Mouse (Mus musculus): Measurements from ENCODE around the gene Kmt5c. TPM values are rescaled to one million over a fixed set of nuclear protein-coding genes. Genes with fewer than 3 reads are reported as not detected.
"Not testable (repeated sequence)": the region's sequence is repeated elsewhere in the genome, so short reads cannot be mapped to it uniquely, and the experiment has no call there.

Kmt5c gene
- polyA plus RNA-seq, 1 experiment from 2014 or later: 102 TPM

DNA sequence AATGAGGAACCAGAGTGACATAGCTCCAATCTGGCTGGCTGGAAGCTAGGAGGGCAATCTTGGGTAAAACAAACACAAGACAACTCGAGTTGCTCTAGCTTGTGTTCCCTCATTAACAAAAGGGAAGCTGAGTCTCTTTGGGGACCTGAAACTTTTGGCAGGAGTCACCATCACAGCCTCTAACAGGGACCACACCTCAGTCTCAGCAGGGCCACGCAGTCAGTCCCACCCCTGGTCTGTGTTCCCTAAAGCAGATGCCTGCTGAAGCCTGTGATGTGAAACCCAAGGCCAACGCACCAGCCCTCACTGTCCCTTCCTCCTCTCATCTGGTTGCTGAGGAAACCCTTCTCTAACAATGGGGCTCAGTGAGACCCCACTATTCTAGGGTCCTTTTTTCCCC is 42.2 kb downstream of the Kmt5c start:
- no peak for DNase-seq (ENCODE audit: low spot score)
- H3K4me3 ChIP-seq: no peak overlapping the region
- H3K36me3 ChIP-seq (replicated peaks): no peaks in the 10 kb centered on the region
- peaks cover 31% of the 10 kb centered on the region for H3K4me1 ChIP-seq
- 59% methylated on average over 3 of the region's 3 CpGs for WGBS
- peaks cover 44% of the 10 kb centered on the region for H3K27me3 ChIP-seq (replicated peaks; ENCODE audit: low read depth, poor library complexity, severe bottlenecking)
- no peaks in the 10 kb centered on the region for H3K9me3 ChIP-seq
- H3K27ac ChIP-seq (replicated peaks): no peak overlapping the region

DNA sequence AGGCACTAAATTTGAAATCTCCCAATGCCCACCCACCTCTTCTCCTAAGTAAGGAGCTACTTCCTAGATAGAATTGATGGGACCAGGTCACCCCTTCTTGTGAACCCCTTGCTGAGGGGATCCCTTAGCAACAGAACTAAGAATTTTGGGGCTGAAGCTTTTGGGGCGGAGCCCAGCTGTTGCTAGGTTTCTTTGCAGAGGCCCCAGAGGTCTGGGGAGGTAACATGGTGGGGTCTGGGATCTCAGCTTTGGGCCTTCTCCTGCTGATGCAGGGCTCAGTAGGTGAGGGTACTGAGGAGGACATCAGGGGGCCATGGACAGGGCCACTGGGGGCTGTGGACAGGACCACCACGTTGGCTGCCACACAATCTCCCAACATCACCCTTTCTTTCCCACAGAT is 42.8 kb downstream of the Kmt5c start, which contains the start of the genes Il11 and Tmem190:
Gene Il11, minus strand, starts transcription at position 101 of the 400 bp plus-strand sequence.
Gene Tmem190, plus strand, starts transcription at position 179 of the 400 bp plus-strand sequence.
- WGBS: 75% methylated on average over 2 of the region's 2 CpGs
- no peak for DNase-seq (ENCODE audit: low spot score)
- Histone ChIP-seq H3K27ac (replicated peaks) (no peak within 1 kb of the TSS), H3K4me3 (no peak within 1 kb of the TSS), H3K27me3 (replicated peaks; ENCODE audit: low read depth, poor library complexity, severe bottlenecking) (peaks cover 44% of the 10 kb centered on the region), H3K36me3 (replicated peaks) (no peaks in the 10 kb centered on the region), H3K9me3 (no peaks in the 10 kb centered on the region), H3K4me1 (peaks cover 24% of the 10 kb centered on the region)

DNA sequence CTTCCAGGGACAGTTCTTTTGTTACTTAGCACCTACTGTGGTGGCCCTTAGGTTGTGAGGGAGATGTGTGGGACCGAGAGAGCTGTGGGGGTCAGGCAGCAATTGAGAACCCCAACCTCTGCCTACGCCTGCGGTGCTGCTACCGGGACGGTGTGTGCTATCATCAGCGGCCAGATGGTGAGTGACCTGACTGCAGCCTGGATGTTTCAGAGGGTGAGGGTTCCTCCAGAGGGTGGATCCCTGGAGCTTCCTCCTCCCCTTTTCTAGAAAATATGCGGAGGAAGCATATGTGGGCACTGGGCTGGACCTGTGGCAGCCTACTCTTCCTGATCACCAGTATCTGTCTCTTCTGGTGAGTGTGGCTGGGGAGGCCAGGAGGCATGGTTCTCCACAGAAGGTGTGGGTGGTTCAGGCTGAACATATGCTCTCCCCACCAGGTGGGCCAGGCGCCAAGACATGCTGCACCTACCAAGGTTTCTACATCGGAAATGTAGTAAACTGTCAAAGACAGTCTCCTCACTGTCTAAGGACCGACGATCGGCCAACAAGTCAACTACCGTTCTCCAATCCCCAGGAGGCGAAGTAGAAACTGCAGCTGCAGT is 43.9 kb downstream of the Kmt5c start:
- no peaks in the 10 kb centered on the region for H3K36me3 ChIP-seq (replicated peaks)
- H3K27me3 ChIP-seq (replicated peaks; ENCODE audit: low read depth, poor library complexity, severe bottlenecking): peaks cover 44% of the 10 kb centered on the region
- 84% methylated on average over 14 of the region's 14 CpGs for WGBS
- no peak overlapping the region for H3K4me3 ChIP-seq
- peaks cover 23% of the 10 kb centered on the region for H3K4me1 ChIP-seq
- H3K27ac ChIP-seq (replicated peaks): no peak overlapping the region
- no peak for DNase-seq (ENCODE audit: low spot score)
- no peaks in the 10 kb centered on the region for H3K9me3 ChIP-seq

DNA sequence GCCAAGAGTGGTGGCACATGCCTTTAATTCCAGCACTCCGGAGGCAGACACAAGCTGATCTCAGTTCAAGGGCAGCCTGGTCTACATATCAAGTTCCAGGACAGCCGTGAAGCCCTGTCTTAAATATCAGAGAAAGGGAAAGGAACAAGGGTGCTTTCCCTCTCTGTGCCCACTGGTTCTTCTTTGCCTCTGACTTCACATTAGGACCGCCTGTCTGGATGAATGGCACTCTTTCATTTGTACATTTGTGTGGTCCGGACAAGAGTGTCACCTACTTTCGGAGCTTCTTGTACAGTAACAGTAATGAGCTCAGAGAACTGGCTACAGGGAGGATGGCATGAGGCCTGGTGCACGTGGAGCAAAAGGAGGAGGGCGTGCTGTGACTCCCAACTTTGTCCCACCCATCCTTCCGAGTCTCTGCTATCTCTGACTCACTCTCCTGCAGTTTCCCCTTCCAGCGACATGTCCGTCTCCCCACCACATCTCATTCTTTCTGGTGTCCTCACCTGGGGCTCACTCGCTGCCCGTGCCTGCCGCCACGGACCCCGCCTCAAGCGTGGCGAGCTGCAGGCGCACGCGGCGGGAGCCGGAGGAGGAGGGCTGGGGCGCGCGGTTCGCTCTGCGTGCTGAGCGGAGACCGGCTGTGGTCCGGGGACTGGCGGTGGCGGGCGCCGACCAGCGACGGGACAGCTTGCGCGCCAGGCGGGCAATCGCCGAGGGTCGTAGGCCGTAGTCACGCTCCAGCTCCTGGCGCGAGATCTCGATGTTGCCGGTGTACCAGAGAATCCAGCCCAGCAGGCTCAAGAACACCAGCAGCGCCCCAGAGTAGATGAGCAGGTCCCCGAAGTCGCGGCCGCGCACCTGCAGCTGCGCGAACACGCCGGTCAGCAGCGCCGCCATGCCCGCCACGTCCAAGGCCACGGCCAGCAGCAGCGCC is 48.9 kb downstream of the Kmt5c start:
- Histone ChIP-seq H3K4me3 (peak overlapping the region; percentile 63), H3K27ac (replicated peaks) (peak overlapping the region; percentile 84), H3K27me3 (replicated peaks; ENCODE audit: low read depth, poor library complexity, severe bottlenecking) (peaks cover 33% of the 10 kb centered on the region), H3K36me3 (replicated peaks) (peaks cover 4% of the 10 kb centered on the region), H3K9me3 (no peaks in the 10 kb centered on the region), H3K4me1 (peaks cover 19% of the 10 kb centered on the region)
- 2% methylated on average over 64 of the region's 64 CpGs for WGBS
- peak; percentile 84 for DNase-seq (ENCODE audit: low spot score)

DNA sequence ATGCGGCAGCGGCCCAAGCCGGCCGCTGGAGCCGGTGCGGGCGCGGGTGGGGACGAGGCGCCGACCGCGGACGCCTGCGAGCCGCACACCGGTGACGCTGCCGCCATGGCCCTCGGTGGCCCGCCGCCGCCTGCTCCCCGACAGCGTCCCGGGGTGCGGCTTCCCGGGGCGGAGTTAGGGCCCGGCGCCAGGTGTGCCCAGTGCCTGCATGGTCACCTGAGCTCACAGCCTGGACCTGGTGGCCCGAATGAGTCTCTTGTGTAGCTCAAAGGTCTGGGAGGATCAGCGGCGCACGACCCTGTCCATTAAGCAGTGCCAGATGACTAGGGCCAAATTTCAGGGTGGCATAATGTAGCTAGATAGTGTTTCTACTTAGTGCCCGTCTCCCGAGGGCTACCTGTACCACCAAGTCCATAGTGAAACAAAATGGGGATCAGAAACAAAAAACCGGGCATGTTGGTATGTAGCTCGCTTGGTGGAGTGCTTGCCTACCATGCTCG is 49.6 kb downstream of the Kmt5c start, which contains the start of gene Tmem238:
Gene Tmem238, minus strand, starts transcription at position 221 of the 500 bp plus-strand sequence.
- H3K4me1 ChIP-seq: peaks cover 26% of the 10 kb centered on the region
- H3K36me3 ChIP-seq (replicated peaks): peaks cover 11% of the 10 kb centered on the region
- DNase-seq (ENCODE audit: low spot score): no peak
- H3K4me3 ChIP-seq: peak within 1 kb of the TSS; percentile 63
- 9% methylated on average over 40 of the region's 40 CpGs for WGBS
- H3K27ac ChIP-seq (replicated peaks): peak within 1 kb of the TSS; percentile 84
- H3K27me3 ChIP-seq (replicated peaks; ENCODE audit: low read depth, poor library complexity, severe bottlenecking): peaks cover 33% of the 10 kb centered on the region
- H3K9me3 ChIP-seq: no peaks in the 10 kb centered on the region

DNA sequence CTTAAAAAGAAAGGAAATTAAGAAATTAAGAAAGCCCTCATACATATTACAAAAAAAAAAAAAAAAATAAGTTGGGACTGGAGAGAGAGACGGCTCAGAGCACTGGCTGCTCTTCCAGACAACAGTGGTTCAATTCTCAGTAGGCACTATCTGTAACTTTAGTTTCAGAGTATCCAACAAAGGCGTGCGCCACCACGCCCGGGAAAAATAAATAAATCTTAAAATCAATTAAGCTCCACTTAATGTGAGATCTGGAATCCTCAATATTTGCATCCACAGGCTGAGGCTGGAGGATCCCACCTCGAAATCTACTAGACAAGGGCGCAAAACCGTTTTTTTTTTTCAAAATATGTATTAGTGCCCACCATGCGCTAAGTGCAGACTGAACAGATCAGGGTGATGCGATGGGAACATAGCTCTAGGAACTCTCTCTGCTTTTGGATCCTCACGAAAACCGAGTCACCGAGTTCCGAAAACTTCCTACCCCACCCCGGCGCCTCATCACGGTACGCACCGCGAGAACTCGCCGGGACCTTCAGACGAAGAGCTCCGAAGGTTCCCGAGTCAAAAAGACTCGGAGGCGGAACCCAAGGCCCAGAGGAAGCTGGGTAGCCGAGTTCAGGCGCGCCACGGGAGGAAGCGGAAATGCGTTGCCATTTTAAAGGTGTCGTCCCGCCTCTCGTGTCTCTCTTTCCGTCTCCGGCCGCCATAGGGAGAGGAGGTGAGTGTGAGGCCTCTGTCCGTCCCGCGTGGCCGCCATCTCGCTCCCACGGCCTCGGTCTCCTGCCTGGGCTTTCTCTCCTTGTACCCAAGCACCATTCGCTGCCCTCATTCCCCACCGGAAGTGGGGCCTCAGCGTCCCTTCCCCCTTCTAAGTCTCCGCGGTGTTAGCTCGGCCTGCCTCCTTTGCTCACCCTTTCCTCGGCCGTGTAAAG is 52.6 kb downstream of the Kmt5c start, which contains the start of gene Rpl28:
Gene Rpl28, plus strand, starts transcription at position 597 of the 935 bp plus-strand sequence.
- Histone ChIP-seq H3K4me3 (peak within 1 kb of the TSS; percentile 79), H3K36me3 (replicated peaks) (peaks cover 41% of the 10 kb centered on the region), H3K4me1 (peaks cover 31% of the 10 kb centered on the region), H3K27me3 (replicated peaks; ENCODE audit: low read depth, poor library complexity, severe bottlenecking) (peaks cover 25% of the 10 kb centered on the region), H3K27ac (replicated peaks) (peak within 1 kb of the TSS; percentile 94), H3K9me3 (no peaks in the 10 kb centered on the region)
- DNase-seq (ENCODE audit: low spot score): peak; percentile 96
- WGBS: 2% methylated on average over 54 of the region's 54 CpGs

DNA sequence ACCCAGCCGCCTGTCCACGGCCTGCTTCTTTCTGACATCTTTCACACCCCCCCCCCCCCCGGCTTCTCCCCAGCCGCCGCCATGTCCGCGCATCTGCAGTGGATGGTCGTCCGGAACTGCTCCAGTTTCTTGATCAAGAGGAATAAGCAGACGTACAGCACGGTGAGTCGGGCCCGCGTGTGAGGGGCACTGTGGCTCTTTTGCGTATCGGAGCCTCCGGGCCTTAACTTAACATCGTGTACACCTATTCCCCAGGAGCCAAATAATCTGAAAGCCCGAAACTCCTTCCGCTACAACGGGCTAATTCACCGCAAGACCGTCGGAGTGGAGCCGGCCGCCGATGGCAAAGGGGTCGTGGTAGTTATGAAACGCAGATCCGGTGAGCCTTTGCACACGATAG is 53.3 kb downstream of the Kmt5c start:
- H3K9me3 ChIP-seq; DNase-seq (ENCODE audit: low spot score): not testable (repeated sequence)
- Histone ChIP-seq H3K27me3 (replicated peaks; ENCODE audit: low read depth, poor library complexity, severe bottlenecking) (peaks cover 18% of the 10 kb centered on the region), H3K4me3 (peak overlapping the region; percentile 79), H3K27ac (replicated peaks) (peak overlapping the region; percentile 94), H3K4me1 (peaks cover 30% of the 10 kb centered on the region), H3K36me3 (replicated peaks) (peaks cover 47% of the 10 kb centered on the region)
- WGBS: under 1% methylated on average over 31 of the region's 31 CpGs

DNA sequence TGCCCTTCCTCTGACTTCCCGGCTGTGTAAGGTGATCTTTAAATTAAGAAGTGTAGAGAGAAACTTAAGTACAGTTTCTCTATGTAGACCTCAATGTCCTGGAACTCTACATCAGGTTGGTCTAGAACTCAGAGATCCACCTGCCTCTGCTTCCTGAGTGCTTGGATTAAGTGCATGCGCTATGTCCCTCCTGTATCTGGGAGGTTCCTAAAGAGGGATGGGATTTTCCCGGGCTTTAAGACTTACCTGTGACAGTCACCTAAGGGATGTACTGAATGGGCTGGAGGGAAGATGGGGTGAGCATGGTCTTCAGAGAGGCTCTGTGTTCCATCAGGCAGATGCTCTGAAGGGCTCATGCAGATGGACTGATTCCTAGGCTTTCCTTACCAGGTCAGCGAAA is 53.8 kb downstream of the Kmt5c start:
- H3K4me3 ChIP-seq: peak overlapping the region; percentile 79
- peaks cover 13% of the 10 kb centered on the region for H3K27me3 ChIP-seq (replicated peaks; ENCODE audit: low read depth, poor library complexity, severe bottlenecking)
- 43% methylated on average over 4 of the region's 4 CpGs for WGBS
- no peak for DNase-seq (ENCODE audit: low spot score)
- no peaks in the 10 kb centered on the region for H3K9me3 ChIP-seq
- H3K4me1 ChIP-seq: peaks cover 26% of the 10 kb centered on the region
- H3K36me3 ChIP-seq (replicated peaks): peaks cover 51% of the 10 kb centered on the region
- H3K27ac ChIP-seq (replicated peaks): peak overlapping the region; percentile 94

DNA sequence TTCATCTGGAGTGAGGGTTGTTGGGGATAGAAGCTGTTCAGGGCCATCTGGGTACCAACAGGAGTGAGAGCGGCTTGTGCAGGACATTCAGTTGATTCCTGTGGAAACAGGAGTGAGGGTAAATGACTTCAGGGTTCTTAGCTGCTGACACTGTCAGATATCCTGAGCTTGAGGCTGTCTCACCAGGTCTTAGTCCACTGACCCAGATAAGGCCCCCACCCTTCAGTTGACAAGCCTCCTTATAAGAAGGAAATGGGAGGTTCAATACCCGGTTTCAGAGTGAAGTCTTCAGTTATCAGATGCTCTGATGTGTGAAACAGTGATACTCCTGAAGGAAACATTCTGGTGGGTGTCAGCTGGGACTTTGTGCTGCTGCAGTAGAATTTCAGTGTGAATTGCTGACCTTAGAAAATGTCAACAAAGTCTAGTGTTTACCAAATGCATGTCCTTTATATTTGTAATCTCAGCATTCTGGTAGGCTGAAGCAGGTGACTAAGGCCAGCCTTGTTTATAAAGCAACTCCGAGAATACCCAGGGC is 54.8 kb downstream of the Kmt5c start:
- peaks cover 16% of the 10 kb centered on the region for H3K4me1 ChIP-seq
- 87% methylated on average over 3 of the region's 3 CpGs for WGBS
- no peak for DNase-seq (ENCODE audit: low spot score)

DNA sequence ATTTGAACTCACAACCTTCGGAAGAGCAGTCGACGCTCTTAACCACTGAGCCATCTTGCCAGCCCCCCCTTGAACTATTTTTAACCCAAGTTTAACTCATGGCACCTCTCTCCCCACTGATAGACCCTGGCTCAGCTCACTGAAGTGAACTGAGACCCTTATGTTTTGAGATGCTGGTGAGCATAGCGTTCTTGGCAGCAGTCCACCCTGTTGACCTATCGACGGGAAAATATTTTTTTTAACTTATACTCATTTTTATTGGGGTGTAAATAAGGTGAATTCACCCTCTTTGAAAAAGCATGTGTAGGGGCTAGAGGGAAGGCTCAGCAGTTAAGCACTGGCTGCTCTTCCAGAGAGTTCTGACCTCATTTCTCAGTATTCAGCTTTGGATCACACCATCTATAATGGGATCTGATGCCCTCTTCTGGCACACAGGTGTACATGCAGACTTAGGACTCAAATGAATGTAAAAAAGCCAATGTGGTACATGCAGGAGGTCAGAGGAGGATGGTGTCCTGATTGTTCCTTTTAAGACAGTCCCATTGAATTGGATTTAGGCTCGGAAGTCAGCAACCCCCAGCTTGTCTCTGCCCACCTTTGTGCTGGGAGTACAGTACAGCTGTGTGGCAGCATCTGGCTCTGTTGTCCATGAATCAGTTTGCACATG is 56.0 kb downstream of the Kmt5c start:
- peaks cover 51% of the 10 kb centered on the region for H3K36me3 ChIP-seq (replicated peaks)
- 75% methylated on average over 7 of the region's 7 CpGs for WGBS
- peaks cover 14% of the 10 kb centered on the region for H3K4me1 ChIP-seq
- H3K27me3 ChIP-seq (replicated peaks; ENCODE audit: low read depth, poor library complexity, severe bottlenecking): no peaks in the 10 kb centered on the region
- DNase-seq (ENCODE audit: low spot score): no peak
- no peak overlapping the region for H3K4me3 ChIP-seq
- H3K9me3 ChIP-seq: no peaks in the 10 kb centered on the region
- no peak overlapping the region for H3K27ac ChIP-seq (replicated peaks)

More for the DNA sequence above, 54.8 kb downstream of the Kmt5c start:
- Histone ChIP-seq H3K9me3 (no peaks in the 10 kb centered on the region), H3K4me3 (peak overlapping the region; percentile 79), H3K36me3 (replicated peaks) (peaks cover 51% of the 10 kb centered on the region), H3K27ac (replicated peaks) (no peak overlapping the region), H3K27me3 (replicated peaks; ENCODE audit: low read depth, poor library complexity, severe bottlenecking) (peaks cover 6% of the 10 kb centered on the region)
